Mouse (Mus musculus) gastrocnemius, postnatal 36 days (tissue): ENCODE data around the gene Ilvbl. TPM values are rescaled to one million over a fixed set of nuclear protein-coding genes. Genes with fewer than 3 reads are reported as not detected.
"Not testable (repeated sequence)": the region's sequence is repeated elsewhere in the genome, so short reads cannot be mapped to it uniquely, and the experiment has no call there.

Experiments used
- DNase-seq, 2 experiments: peaks; one replicate each; pipeline ENCODE4 v3.0.0; 2022
- intact Hi-C: fragments of 180-260 bp; cut with DNase I; formaldehyde crosslinking; loops from one replicate; pipeline ENCODE4 v1.15.1; 2025
- microRNA-seq, 2 experiments: library from miRNA; unstranded; fragments of <30 nt; microRNA quantifications; one replicate each; pipeline ENCODE4 v1.2.0; 2021
- total RNA-seq, 2 experiments: library from RNA; stranded (reverse); gene quantifications; 2 replicates each; pipeline ENCODE4 v1.2.3; 2021

Gene Ilvbl
- total RNA-seq, 2 experiments from 2014 or later, result 15.8 to 19.6 TPM

DNA sequence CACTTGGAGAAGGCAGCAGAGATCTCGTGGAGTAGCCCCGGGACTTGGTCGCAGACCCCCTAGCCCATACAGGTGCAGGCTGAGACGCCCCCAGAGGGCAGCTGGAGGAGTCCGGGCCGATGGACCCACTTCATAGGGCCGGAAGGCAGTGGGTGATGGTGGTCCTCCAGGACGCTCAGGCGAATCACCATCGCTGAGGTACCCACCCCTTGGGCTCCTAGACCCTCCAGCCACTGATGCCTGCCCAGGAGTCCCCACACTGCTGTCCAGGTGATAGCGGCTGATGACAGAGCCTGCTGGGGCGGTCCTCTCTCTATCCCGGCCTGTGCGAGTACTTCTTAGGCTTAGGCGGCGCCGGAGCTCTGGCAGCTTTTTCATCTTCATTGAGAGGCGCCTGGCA, 15.1 kb downstream of the Ilvbl start:
- intact Hi-C loops, result no loop called here
- no peak for DNase-seq

DNA sequence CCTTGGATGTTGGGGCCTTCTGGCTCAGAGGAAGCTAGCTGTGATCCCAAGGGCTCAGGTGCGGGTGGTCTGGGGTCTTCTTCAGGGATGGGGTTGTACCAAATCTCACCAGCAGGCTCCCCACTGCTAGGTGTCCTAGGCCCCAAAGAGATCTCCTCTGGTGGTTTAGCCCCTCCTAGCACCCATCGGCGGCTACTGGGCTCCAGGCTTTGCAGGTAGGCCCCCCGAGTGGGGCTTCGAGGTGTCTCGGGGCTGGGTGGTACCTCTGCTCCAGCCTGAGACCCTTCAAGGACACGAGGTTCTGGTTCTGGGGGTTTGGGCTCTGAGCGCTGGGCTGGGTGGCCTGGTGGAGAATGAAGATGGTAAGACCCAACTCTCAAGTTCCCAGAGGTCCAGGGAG, 15.8 kb downstream of the Ilvbl start:
- DNase-seq, result no peak
- intact Hi-C loops, result no loop called here

DNA sequence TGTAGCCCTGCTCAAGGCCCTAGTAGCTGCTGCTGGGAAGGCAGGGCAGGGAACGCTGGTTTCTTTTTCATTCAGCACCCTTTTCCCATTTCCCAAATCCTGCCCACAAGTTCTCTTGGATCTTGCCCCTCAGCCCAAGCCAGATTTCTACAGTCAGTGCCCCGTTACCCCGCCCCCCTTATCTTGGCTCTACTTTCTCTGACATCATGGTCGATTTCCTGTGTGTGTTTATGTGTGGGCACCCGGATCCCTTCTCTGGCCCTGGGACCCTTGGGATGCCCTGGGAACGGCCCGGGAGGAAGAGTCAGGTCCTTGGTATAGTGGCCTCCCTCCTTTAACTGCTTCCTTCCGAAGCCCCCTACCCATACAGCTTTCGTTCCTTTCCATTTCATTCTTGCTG, 16.6 kb downstream of the Ilvbl start:
- no peak for DNase-seq
- intact Hi-C loops, result no loop called here

DNA sequence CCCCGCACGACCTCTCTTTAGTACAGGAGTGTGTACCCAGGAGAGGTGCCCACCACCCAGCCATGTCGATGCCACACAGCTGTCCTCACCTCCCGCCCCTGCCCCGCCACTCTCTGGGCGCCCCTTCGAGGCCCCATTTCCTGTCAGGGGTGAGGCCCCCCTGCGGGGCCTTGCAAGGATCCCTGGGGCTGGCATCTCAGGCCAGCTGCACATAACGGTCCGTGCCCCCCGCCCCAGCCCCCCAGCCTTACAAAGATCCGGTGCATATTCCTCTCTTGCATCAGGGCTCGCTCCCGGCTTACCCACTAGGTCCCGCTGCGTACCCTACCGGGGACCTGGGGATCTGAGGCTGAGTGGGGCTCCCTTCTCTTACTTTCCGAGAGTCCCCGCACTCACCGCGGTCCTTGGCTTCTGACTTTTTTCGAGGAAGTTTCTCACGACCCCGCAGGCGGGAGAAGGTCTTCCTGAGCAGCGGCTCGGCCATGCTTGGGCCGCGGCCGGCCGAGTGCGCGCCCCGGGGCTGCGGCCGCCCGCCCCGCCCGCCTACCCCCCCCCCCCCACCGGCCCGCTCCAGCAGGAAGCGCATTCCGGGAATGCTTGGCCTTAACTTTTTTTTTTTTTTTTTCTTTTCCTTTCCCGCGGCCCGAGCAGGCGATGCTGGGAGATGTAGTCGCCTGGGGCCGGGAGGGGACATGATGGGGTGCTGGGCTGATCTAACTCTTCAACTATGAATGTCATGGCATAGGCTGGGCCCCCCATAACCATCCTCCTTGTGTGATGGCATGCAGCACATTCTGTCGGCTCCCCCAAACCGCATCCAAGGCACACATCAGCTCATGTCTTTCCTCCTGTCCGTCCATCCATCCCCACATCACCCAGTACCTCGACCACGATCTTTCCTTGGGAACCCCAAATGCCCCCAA, 17.5 kb downstream of the Ilvbl start, which contains the start of gene Syde1:
Gene Syde1, minus strand, starts transcription at position 559 of the 923 bp plus-strand sequence.
- peak; percentile 30 to 51 for DNase-seq
- intact Hi-C loops, result no loop called here

DNA sequence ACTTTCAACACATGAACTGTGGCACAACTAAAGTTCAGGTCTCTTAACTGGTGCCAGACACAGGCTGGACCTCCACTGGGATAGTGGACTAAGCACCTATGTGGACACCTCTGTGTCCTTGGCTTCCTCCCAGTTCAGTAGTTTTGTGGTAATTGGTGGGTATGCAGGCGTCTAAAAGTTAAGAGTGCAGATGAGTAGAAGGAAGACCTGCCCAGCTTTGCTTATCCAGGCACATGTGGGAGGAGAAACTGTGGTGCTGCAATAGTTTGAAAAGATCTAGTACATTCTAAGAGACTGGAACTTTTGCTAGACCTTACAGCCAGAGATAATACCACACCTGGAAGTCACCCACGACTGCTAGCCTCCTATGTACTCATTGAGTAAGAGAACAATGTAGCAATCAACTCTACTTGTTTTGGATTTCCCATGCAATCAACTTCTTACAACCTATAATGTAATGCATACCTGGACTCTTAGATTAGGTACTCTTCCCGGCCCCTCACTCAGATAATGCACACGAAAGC, 18.8 kb downstream of the Ilvbl start:
- DNase-seq, result no peak
- intact Hi-C loops, result no loop called here

DNA sequence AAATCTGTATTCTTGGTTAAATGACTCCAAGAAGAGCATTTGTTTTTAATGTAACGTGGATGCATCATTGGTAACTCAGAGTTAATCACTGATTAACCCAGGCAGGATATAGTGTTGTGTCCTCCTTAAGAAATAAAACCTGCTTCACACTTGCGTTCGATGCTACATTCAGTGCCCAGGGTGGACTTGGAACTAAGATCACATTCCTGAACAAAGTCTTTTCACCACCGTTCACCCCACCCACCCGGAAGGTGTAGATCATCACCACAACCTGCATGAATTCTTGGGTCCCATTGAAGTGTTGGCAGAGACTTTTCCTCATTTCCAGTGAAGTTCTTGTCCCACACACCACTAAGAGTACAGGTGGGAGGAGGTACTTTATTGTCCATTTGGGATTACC, 19.6 kb downstream of the Ilvbl start:
- intact Hi-C loops, result no loop called here
- no peak for DNase-seq

DNA sequence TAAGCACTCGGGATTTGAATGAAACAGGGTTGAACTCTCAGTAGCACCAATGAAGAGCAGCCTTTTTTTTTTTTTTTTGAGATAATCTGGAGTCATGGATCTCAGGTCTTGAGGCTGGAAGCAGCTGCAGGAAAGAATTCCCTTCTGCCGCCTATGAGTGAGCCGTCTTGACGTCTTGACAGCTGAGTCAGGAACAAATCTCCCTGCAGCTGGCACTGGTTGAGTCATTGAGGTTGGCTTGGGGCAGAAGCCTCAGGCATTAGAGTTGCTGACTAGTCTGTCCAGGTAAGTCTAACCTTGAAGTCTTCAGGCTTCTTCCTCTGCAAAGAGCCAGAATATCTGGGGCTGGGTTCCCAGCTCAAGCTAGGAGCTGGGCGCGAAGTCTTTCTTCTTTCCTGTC, 20.0 kb downstream of the Ilvbl start:
- intact Hi-C loops, result no loop called here
- DNase-seq, result no peak

DNA sequence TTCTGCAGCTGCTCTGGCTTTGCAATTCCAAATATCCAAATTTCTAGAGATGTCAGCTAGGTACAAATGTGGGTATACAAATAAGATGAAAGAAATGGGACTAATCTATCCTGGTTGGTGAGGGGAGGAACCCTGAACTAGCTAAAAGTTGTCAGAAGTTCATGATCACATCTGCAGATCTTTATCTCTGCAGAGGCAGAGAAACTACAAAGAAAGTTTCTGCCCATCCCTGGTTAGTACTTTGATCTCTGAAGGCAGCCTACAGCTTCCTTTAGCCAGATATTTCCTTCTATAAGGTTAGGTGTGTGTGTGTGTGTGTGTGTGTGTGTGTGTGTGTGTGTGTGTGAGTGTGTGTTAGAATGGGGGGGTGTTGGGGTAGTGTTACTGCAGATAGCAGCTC, 20.4 kb downstream of the Ilvbl start:
- no peak for DNase-seq
- intact Hi-C loops, result no loop called here

DNA sequence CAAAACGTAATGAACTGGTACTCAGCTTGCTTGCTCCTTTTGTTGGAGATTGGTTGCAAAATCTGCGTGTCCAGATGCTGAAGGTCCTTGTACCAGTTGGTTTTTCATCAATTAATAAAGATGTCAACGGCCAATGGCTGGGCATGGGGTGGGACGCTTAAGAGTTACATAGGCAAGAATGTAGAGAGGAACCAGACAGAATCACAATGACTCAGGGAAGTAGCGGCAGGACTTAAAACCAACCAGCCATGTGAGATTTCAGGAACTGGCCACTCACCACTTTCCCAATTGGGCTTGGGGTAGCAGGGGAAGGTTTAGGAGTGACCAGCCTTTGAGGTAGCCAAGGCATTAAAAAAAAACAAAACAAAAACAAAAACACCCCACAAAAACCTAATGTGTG, 25.7 kb downstream of the Ilvbl start:
- no peak for DNase-seq
- intact Hi-C loops, result no loop called here

DNA sequence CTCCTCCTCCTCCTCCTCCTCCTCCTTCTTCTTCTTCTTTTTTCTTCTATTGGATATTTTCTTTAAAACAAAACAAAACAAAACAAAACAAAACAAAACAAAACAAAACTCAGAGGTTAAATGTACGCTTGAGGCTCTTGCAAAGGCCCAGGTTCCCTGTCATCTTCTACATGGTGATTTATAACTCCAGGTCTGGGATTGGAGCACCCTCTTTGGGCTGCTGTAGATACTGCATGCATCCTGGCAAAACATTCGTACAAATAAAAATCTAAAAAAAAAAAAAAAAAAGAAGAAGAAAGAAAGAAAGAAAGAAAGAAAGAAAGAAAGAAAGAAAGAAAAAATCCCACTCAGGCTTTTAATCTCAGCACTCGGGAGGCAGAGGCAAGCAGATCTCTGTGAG, 30.9 kb downstream of the Ilvbl start:
- intact Hi-C loops, result no loop called here
- DNase-seq, result no peak

DNA sequence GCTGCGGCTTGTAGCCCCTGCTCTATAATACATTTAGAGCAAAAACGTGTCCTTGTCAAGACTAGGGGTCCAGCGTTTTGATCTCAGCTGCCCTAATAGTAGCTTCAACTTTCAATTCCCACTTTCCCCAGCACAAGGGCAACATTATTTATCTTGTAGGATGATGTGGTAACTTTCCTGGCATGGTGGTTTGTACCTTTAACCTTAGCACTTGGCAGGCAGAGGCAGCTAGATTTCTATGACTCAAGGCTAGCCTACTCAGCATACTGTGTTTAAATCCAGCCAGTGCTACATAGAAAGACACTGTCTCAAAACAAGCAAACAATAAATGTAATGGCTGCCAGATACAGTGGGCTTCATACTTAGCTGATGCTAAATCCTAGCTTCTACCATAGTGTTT, 33.5 kb downstream of the Ilvbl start:
- no peak for DNase-seq
- intact Hi-C loops, result no loop called here

DNA sequence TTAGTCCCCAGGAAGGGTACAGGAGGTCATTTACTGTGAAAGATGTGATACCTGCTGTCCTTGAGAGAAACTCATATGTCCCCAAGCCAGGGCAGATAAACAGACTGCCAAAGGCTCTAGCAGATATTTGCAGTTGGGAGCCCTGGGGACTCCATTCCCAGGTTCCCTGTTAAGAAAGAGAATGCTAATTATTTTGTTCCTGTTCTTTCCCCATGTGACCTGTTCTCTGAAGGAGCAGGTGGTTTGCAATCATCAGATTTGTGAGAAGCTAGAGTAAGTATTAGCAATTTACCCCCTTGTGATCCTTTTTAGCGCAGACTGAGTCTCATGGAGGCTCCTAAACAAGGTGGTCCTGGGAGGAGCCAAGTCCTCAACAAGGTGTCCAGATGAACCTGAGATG, 43.8 kb downstream of the Ilvbl start, which contains the start of gene Olfr1357:
Gene Olfr1357, minus strand, starts transcription at position 101 of the 400 bp plus-strand sequence.
- DNase-seq, result no peak
- intact Hi-C loops, result no loop called here

DNA sequence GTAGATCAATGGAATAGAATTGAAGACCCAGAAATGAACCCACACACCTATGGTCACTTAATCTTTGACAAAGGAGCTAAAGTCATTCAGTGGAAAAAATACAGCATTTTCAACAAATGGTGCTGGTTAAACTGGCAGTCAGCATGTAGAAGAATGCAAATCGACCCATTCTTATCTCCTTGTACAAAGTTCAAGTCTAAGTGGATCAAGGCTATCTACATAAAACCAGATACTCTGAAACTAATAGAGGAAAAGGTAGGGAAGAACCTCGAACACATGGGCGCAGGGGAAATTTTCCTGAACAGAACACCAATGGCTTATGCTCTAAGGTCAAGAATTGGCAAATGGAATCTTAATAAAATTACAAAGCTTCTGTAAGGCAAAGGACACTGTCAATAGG, 49.0 kb downstream of the Ilvbl start:
- intact Hi-C loops, DNase-seq: not testable (repeated sequence)

DNA sequence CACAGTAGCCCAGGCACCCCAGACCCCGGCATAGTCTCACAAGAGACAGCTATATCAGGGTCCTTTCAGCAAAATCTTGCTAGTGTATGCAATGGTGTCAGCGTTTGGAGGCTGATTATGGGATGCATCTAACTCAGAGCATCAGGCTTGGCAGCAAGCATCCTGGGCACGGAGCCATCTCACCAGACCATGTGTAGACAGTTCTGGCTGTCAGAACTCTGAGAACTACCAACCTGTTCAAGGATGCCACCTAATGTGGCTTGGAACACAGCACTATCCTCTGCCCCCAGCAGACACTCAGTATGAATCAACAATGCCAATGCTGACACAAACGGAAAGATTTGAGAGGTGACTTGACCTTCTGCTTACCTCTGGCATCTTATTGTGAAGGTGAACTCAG, 56.0 kb downstream of the Ilvbl start:
- intact Hi-C loops, result no loop called here

DNA sequence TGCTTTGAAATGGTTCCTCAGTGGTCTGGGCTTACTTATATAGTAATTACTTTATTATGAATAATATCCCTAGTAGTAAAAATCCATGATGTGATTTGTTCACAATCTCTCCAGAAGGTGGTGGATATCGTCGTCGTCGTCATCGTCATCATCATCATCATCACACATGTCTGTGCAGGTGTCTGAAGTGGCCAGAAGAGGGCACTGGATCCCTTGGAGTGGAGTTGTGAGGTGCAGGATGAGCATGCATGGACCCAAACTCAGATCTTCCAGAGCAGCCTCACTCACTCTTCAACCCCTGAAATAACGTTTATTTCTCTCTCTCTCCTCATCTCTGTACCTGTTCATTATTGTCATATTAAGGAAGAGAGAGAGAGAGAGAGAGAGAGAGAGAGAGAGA, 58.2 kb downstream of the Ilvbl start:
- no peak for DNase-seq
- intact Hi-C loops, result no loop called here

More for the DNA sequence above, 56.0 kb downstream of the Ilvbl start:
- DNase-seq, result no peak

Small RNA genes lying within 50 kb of the gene (microRNA-seq; reads per million reads assigned to microRNA genes)
- gene Gm27541, result 0 reads per million in 2 experiments

Other genes with a start within 250 kb of the Ilvbl start
- gene Agpat3, start 221.9 kb upstream of the Ilvbl start, total RNA-seq, result 100 to 1,000 TPM; 106 to 126 TPM
- gene Rrp1, start 161.3 kb upstream of the Ilvbl start, total RNA-seq, result 10 to 100 TPM; 53.3 to 63.7 TPM
- 10 to 100 TPM; 13.6 to 13.8 TPM for gene Cstb, start 148.7 kb upstream of the Ilvbl start, total RNA-seq
- 1 to 10 TPM; 5.1 to 6.6 TPM for gene Pdxk, start 109.4 kb upstream of the Ilvbl start, total RNA-seq
- gene Olfr1358, start 56.9 kb upstream of the Ilvbl start, total RNA-seq, result not detected
- gene Syde1, start 17.6 kb downstream of the Ilvbl start, total RNA-seq, result 1 to 10 TPM; 3.4 to 3.5 TPM
- not detected for gene Olfr1357, start 43.7 kb downstream of the Ilvbl start, total RNA-seq
- gene Casp14, start 143.9 kb downstream of the Ilvbl start, total RNA-seq, result not detected
- not detected for gene Ccdc105, start 178.7 kb downstream of the Ilvbl start, total RNA-seq
- gene Slc1a6, start 206.2 kb downstream of the Ilvbl start, total RNA-seq, result not detected